Mouse (Mus musculus): ENCODE measurements around the gene Bsg.

DNA sequence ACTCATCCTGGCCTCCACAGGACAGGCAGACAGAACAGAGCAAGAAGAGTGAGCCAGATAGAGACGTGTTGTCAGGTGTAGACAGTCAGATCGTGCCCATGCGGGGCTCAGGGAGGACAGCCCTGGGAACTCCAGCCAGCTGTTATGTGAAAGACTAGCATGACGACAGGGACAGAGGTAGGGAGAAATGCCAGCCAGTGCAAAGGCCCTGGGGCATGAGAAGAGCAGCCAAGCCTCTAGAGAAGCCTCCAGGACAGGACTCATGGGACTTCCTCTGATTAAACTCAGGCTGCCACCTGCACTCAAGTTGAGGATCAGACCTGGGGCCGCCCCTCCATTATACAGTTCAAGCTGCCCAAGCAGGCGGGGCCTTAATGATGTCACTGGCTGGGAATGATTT lies 44.2 kb downstream of the Bsg start:
- TF ChIP-seq CTCF (IDR thresholded peaks at IDR 0.05; ENCODE audit: insufficient read depth, low read depth, low read length): no peak
- no peak for TF ChIP-seq POLR2A (IDR thresholded peaks at IDR 0.05; ENCODE audit: insufficient read depth, low read depth, low read length)

All from olfactory bulb, adult 2 months (tissue).